Mouse (Mus musculus): Measurements from ENCODE around the gene Gm30302. TPM values are rescaled to one million over a fixed set of nuclear protein-coding genes. Genes with fewer than 3 reads are reported as not detected.

Gene Gm30302
- polyA plus RNA-seq (2012; ENCODE audit: insufficient read depth, insufficient read length, missing spikeins), result not detected in 2 replicates

DNA sequence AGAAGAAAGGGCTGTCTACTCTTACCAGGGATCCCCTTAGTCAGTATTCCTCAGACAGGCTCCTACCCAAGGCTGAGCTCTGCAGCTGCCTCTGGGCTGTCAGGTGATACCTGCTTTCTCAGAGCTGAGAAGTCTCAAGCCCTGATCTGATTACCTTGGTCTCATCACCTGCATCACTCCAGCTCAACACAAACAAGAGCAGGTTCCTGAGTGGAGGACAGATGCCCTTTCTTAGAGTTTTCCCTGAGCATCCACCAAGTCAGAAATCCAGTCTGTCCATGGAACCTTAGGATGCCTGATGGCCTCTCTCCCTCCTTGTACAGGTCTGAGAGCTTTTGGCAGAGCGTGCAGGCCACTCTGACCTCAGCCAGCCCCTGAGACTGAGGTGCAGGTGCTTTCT, at the start of gene Gm30302:
Gene Gm30302 (minus strand): TSS at position 101 of the 400 bp plus-strand sequence.
- TF ChIP-seq CTCF (IDR thresholded peaks at IDR 0.05; ENCODE audit: low read depth, low read length), result no peak
- no peak for TF ChIP-seq POLR2A (IDR thresholded peaks at IDR 0.05; ENCODE audit: borderline replicate concordance, low read depth, low read length)
- H3K4me1 ChIP-seq (ENCODE audit: control insufficient read depth, insufficient read depth, low read length), result no peaks in the 10 kb centered on the region
- H3K4me3 ChIP-seq (ENCODE audit: insufficient read depth, low read length), result no peak within 1 kb of the TSS
- H3K27ac ChIP-seq (ENCODE audit: insufficient read depth, low read depth, low read length), result no peak within 1 kb of the TSS

DNA sequence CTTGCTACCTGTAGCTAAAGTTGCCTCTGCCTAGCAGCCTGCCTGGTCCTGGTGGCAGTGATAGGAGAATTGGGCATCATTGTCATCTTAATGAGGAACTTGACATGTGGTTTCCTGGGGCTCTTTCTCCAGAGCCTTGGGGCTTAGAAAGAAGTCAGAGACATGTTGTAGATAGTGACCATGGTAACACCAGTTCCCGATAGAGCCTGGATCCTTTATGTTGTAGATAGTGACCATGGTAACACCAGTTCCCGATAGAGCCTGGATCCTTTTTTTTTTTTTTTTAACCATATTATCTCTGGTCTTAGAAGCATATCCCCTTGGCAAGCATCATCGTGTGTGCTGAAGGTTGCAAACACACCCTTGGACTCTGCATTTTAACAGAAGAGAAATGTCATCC, 48.0 kb upstream of the Gm30302 start:
- no peak overlapping the region for H3K4me3 ChIP-seq (ENCODE audit: insufficient read depth, low read length)
- H3K4me1 ChIP-seq (ENCODE audit: control insufficient read depth, insufficient read depth, low read length), result no peaks in the 10 kb centered on the region
- TF ChIP-seq POLR2A (IDR thresholded peaks at IDR 0.05; ENCODE audit: borderline replicate concordance, low read depth, low read length), result no peak
- TF ChIP-seq CTCF (IDR thresholded peaks at IDR 0.05; ENCODE audit: low read depth, low read length), result no peak
- no peak overlapping the region for H3K27ac ChIP-seq (ENCODE audit: insufficient read depth, low read depth, low read length)

DNA sequence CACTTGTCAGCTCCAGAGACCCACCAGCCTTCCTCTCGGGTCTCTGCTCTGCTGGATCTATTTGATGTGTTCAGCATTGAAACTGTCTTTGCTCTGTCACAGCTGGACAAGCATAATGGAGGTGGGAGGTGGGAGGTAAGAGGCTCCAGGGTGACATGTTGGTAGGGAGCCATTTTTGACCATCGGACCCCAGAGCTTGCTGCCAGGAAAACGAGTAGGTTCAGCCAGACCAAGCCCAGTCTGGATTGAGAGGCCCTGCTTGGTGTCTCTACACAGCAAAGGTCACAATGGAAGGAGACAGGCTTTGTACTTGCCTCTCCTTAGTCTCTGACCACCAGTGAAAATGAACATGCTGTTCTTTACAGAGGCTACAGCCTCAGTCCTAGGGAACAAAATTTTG, 47.3 kb upstream of the Gm30302 start:
- Histone ChIP-seq H3K4me3 (ENCODE audit: insufficient read depth, low read length) (no peak overlapping the region), H3K27ac (ENCODE audit: insufficient read depth, low read depth, low read length) (no peak overlapping the region), H3K4me1 (ENCODE audit: control insufficient read depth, insufficient read depth, low read length) (no peaks in the 10 kb centered on the region)
- no peak for TF ChIP-seq CTCF (IDR thresholded peaks at IDR 0.05; ENCODE audit: low read depth, low read length)
- TF ChIP-seq POLR2A (IDR thresholded peaks at IDR 0.05; ENCODE audit: borderline replicate concordance, low read depth, low read length), result no peak

GRCm38 (mm10) chr13:49845663-49846062, 46.9 kb upstream of the Gm30302 start:
- Histone ChIP-seq H3K4me1 (ENCODE audit: control insufficient read depth, insufficient read depth, low read length) (no peaks in the 10 kb centered on the region), H3K27ac (ENCODE audit: insufficient read depth, low read depth, low read length) (no peak overlapping the region), H3K4me3 (ENCODE audit: insufficient read depth, low read length) (no peak overlapping the region)
- TF ChIP-seq CTCF (IDR thresholded peaks at IDR 0.05; ENCODE audit: low read depth, low read length), result no peak
- no peak for TF ChIP-seq POLR2A (IDR thresholded peaks at IDR 0.05; ENCODE audit: borderline replicate concordance, low read depth, low read length)

DNA sequence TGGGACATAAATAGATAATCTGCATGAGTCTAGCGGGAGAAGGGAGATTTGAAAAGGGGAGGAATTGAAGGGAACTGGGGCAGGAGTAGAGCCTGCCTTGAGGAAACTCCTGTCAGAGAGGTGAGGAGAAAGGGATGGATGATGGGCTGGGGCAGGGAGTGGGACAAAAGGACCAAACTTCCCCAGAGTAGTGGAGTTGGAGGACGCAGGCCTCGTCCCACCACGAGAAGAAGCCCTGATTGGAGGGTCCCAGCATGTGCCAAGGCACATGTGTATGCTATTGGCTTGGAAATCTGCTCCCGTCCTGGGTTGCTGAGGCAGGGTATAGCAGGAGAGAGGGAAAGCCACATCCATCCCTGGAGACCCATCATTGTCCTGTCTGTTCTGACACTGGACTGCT, 45.3 kb upstream of the Gm30302 start:
- TF ChIP-seq POLR2A (IDR thresholded peaks at IDR 0.05; ENCODE audit: borderline replicate concordance, low read depth, low read length), result no peak
- no peak for TF ChIP-seq CTCF (IDR thresholded peaks at IDR 0.05; ENCODE audit: low read depth, low read length)
- Histone ChIP-seq H3K4me1 (ENCODE audit: control insufficient read depth, insufficient read depth, low read length) (no peaks in the 10 kb centered on the region), H3K4me3 (ENCODE audit: insufficient read depth, low read length) (no peak overlapping the region), H3K27ac (ENCODE audit: insufficient read depth, low read depth, low read length) (no peak overlapping the region)

GRCm38 (mm10) chr13:49841186-49841585, 42.4 kb upstream of the Gm30302 start:
- TF ChIP-seq POLR2A (IDR thresholded peaks at IDR 0.05; ENCODE audit: borderline replicate concordance, low read depth, low read length) (no peak), CTCF (IDR thresholded peaks at IDR 0.05; ENCODE audit: low read depth, low read length) (no peak)
- Histone ChIP-seq H3K4me3 (ENCODE audit: insufficient read depth, low read length) (no peak overlapping the region), H3K4me1 (ENCODE audit: control insufficient read depth, insufficient read depth, low read length) (no peaks in the 10 kb centered on the region), H3K27ac (ENCODE audit: insufficient read depth, low read depth, low read length) (no peak overlapping the region)

DNA sequence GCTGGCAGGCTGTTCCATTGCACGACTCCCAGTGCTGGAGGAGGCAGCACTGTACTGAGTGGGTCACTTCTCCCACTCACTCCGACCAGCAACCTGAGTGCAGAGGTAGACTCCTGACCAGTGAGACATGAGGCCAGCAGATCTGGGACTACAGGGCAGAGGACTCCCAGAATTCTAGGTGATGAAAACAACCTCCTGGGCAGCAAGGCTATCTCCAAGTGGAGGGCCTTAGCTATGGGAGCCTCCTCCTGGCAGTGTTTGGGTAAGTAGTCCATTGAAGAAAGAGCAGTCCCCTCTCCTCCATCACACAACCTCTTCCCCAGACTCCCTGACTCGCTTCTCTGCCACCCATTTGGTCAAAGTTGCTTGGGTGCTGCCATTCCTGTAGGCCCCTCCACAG, 31.6 kb upstream of the Gm30302 start:
- H3K4me3 ChIP-seq (ENCODE audit: insufficient read depth, low read length), result no peak overlapping the region
- no peaks in the 10 kb centered on the region for H3K4me1 ChIP-seq (ENCODE audit: control insufficient read depth, insufficient read depth, low read length)
- no peak for TF ChIP-seq POLR2A (IDR thresholded peaks at IDR 0.05; ENCODE audit: borderline replicate concordance, low read depth, low read length)
- TF ChIP-seq CTCF (IDR thresholded peaks at IDR 0.05; ENCODE audit: low read depth, low read length), result no peak
- no peak overlapping the region for H3K27ac ChIP-seq (ENCODE audit: insufficient read depth, low read depth, low read length)

DNA sequence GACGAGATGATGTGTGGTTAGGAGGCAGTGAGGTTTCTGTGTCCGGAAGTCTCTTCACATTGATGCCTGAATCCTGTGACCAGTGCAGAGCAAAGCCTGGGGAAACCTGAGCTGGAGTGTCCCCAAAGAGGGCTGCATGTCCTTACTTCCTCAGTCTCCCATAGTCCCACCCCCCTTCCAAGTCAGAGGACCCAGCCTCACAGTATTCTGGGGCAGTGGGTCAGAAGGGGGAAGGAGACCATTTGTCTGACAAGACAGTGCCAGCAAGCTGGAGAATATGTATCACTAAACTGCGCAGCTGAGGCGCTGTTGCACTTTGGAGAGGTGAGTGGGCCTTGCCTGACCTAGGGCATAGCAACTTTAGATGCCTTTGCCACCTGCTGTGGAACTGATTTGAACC, 26.5 kb upstream of the Gm30302 start:
- no peak overlapping the region for H3K27ac ChIP-seq (ENCODE audit: insufficient read depth, low read depth, low read length)
- TF ChIP-seq CTCF (IDR thresholded peaks at IDR 0.05; ENCODE audit: low read depth, low read length) (no peak), POLR2A (IDR thresholded peaks at IDR 0.05; ENCODE audit: borderline replicate concordance, low read depth, low read length) (no peak)

GRCm38 (mm10) chr13:49814958-49815357, 16.2 kb upstream of the Gm30302 start:
- H3K27ac ChIP-seq (ENCODE audit: insufficient read depth, low read depth, low read length), result no peak overlapping the region
- TF ChIP-seq CTCF (IDR thresholded peaks at IDR 0.05; ENCODE audit: low read depth, low read length) (no peak), POLR2A (IDR thresholded peaks at IDR 0.05; ENCODE audit: borderline replicate concordance, low read depth, low read length) (no peak)
- no peaks in the 10 kb centered on the region for H3K4me1 ChIP-seq (ENCODE audit: control insufficient read depth, insufficient read depth, low read length)
- H3K4me3 ChIP-seq (ENCODE audit: insufficient read depth, low read length), result no peak overlapping the region

More for the DNA sequence above, 26.5 kb upstream of the Gm30302 start:
- no peaks in the 10 kb centered on the region for H3K4me1 ChIP-seq (ENCODE audit: control insufficient read depth, insufficient read depth, low read length)
- no peak overlapping the region for H3K4me3 ChIP-seq (ENCODE audit: insufficient read depth, low read length)

DNA sequence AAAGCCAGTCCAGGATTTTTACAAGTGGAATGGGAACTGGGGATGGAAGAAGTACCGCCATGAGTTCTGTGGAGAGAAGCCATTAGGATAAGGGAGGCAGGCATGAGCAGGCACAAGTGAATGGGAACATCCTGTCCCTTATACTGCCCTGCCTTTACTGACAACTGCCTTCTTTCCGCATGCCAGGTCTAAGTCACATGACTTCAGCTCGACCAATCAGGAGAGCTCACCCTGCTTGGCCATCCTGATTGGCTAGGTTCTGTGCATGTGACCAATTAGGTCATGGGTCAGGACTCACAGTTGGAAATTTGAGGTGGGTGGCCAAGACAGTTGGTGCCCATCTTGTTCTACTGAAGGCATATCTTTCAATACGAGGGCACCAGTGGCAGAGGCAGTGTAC, 15.6 kb upstream of the Gm30302 start:
- no peaks in the 10 kb centered on the region for H3K4me1 ChIP-seq (ENCODE audit: control insufficient read depth, insufficient read depth, low read length)
- H3K4me3 ChIP-seq (ENCODE audit: insufficient read depth, low read length), result no peak overlapping the region
- TF ChIP-seq POLR2A (IDR thresholded peaks at IDR 0.05; ENCODE audit: borderline replicate concordance, low read depth, low read length) (no peak), CTCF (IDR thresholded peaks at IDR 0.05; ENCODE audit: low read depth, low read length) (no peak)
- H3K27ac ChIP-seq (ENCODE audit: insufficient read depth, low read depth, low read length), result no peak overlapping the region

- TF ChIP-seq CTCF (IDR thresholded peaks at IDR 0.05; ENCODE audit: low read depth, low read length), result no peak
- TF ChIP-seq POLR2A (IDR thresholded peaks at IDR 0.05; ENCODE audit: borderline replicate concordance, low read depth, low read length), result no peak
- H3K4me3 ChIP-seq (ENCODE audit: insufficient read depth, low read length), result no peak overlapping the region
- H3K27ac ChIP-seq (ENCODE audit: insufficient read depth, low read depth, low read length), result no peak overlapping the region
- no peaks in the 10 kb centered on the region for H3K4me1 ChIP-seq (ENCODE audit: control insufficient read depth, insufficient read depth, low read length)
These were observed 8.3 kb upstream of the Gm30302 start for GRCm38 (mm10) chr13:49807146-49807545.
